Mouse (Mus musculus): ENCODE measurements at regions not wholly inside any gene's neighbourhood (a gene's known extent, or its start where the extent isn't known, plus 50 kb on each side); places are given as distances from the start of the nearest gene placed in this dataset.

- DNase-seq (ENCODE audit: low spot score in 2 of 2), result no peak
These were observed 212.5 kb upstream of the Arid1b start for GRCm38 (mm10) chr17:4781586-4781985.

GRCm38 (mm10) chr17:4784296-4784695 lies 209.8 kb upstream of the Arid1b start:
- no peak for DNase-seq (ENCODE audit: low spot score in 2 of 2)

GRCm38 (mm10) chr17:4785281-4785839 lies 208.8 kb upstream of the Arid1b start:
- no peak for DNase-seq (ENCODE audit: low spot score in 2 of 2)

GRCm38 (mm10) chr17:4786524-4786923 lies 207.6 kb upstream of the Arid1b start:
- DNase-seq (ENCODE audit: low spot score in 2 of 2), result no peak

- DNase-seq (ENCODE audit: low spot score in 2 of 2), result no peak
These were observed 202.3 kb upstream of the Arid1b start for GRCm38 (mm10) chr17:4791873-4792272.

- DNase-seq (ENCODE audit: low spot score in 2 of 2), result no peak
These were observed 197.9 kb upstream of the Arid1b start for GRCm38 (mm10) chr17:4796241-4796640.

- DNase-seq (ENCODE audit: low spot score in 2 of 2), result no peak
These were observed 190.1 kb upstream of the Arid1b start for GRCm38 (mm10) chr17:4804013-4804412.

GRCm38 (mm10) chr17:4806051-4806450 lies 188.1 kb upstream of the Arid1b start:
- DNase-seq (ENCODE audit: low spot score in 2 of 2), result no peak

- DNase-seq (ENCODE audit: low spot score in 2 of 2), result no peak
These were observed 185.2 kb upstream of the Arid1b start for GRCm38 (mm10) chr17:4808926-4809325.

- no peak for DNase-seq (ENCODE audit: low spot score in 2 of 2)
These were observed 180.9 kb upstream of the Arid1b start for GRCm38 (mm10) chr17:4813232-4813631.

GRCm38 (mm10) chr17:4813666-4814065 lies 180.5 kb upstream of the Arid1b start:
- no peak for DNase-seq (ENCODE audit: low spot score in 2 of 2)

- DNase-seq (ENCODE audit: low spot score in 2 of 2), result no peak
These were observed 168.8 kb upstream of the Arid1b start for GRCm38 (mm10) chr17:4825221-4825895.

- peak in 1 of 2 experiments; percentile 10 for DNase-seq (ENCODE audit: low spot score in 2 of 2)
These were observed 160.1 kb upstream of the Arid1b start for GRCm38 (mm10) chr17:4834065-4834464.

- DNase-seq (ENCODE audit: low spot score in 2 of 2), result no peak
These were observed 159.6 kb upstream of the Arid1b start for GRCm38 (mm10) chr17:4834571-4834970.

- DNase-seq (ENCODE audit: low spot score in 2 of 2), result no peak
These were observed 158.9 kb upstream of the Arid1b start for GRCm38 (mm10) chr17:4835065-4835705.

- DNase-seq (ENCODE audit: low spot score in 2 of 2), result no peak
These were observed 154.0 kb upstream of the Arid1b start for GRCm38 (mm10) chr17:4840123-4840522.

- DNase-seq (ENCODE audit: low spot score in 2 of 2), result no peak
These were observed 135.8 kb upstream of the Arid1b start for GRCm38 (mm10) chr17:4858304-4858703.

- no peak for DNase-seq (ENCODE audit: low spot score in 2 of 2)
These were observed 129.2 kb upstream of the Arid1b start for GRCm38 (mm10) chr17:4864901-4865300.

GRCm38 (mm10) chr17:4865621-4866020 lies 128.5 kb upstream of the Arid1b start:
- peak; percentile 38 to 63 for DNase-seq (ENCODE audit: low spot score in 2 of 2)

- DNase-seq (ENCODE audit: low spot score in 2 of 2), result no peak
These were observed 127.9 kb upstream of the Arid1b start for GRCm38 (mm10) chr17:4866026-4866896.

- no peak for DNase-seq (ENCODE audit: low spot score in 2 of 2)
These were observed 127.0 kb upstream of the Arid1b start for GRCm38 (mm10) chr17:4867083-4867482.
